Mouse (Mus musculus): ENCODE data around the gene Cdh23. TPM values are rescaled to one million over a fixed set of nuclear protein-coding genes. Genes with fewer than 3 reads are reported as not detected.

Cdh23 gene
- total and polyA plus RNA-seq, 2 experiments from 2014 or later: 0.23 TPM

GRCm38 (mm10) chr10:60653675-60654074 is 42.6 kb downstream of the Cdh23 start:
- Histone ChIP-seq H3K27ac (ENCODE audit: low read depth) (no peak overlapping the region), H3K9me3 (replicated peaks; ENCODE audit: control insufficient read depth, low read length) (no peaks in the 10 kb centered on the region), H3K4me3 (ENCODE audit: low read depth, low read length) (no peak overlapping the region), H3K36me3 (replicated peaks; ENCODE audit: control insufficient read depth, insufficient read depth, low read length) (no peaks in the 10 kb centered on the region), H3K4me2 (ENCODE audit: low read depth, low read length) (no peak overlapping the region), H3K9ac (replicated peaks; ENCODE audit: low read depth, low read length) (no peak overlapping the region), H3K4me1 (ENCODE audit: control insufficient read depth, insufficient read depth) (no peaks in the 10 kb centered on the region), H3K27me3 (ENCODE audit: control insufficient read depth, insufficient read depth, low read length) (no peaks in the 10 kb centered on the region)
- ATAC-seq (ENCODE audit: insufficient read depth, low read depth): no peak
- TF ChIP-seq CTCF (IDR thresholded peaks at IDR 0.05; ENCODE audit: low read depth) (no peak), EP300 (IDR thresholded peaks at IDR 0.05; ENCODE audit: low read depth) (no peak)
- 81% methylated on average over 4 of the region's 4 CpGs for WGBS
- no peak for DNase-seq (ENCODE audit: low spot score)

- Histone ChIP-seq H3K36me3 (replicated peaks; ENCODE audit: control insufficient read depth, insufficient read depth, low read length) (no peaks in the 10 kb centered on the region), H3K27ac (ENCODE audit: low read depth) (no peak overlapping the region), H3K9ac (replicated peaks; ENCODE audit: low read depth, low read length) (no peak overlapping the region), H3K4me2 (ENCODE audit: low read depth, low read length) (no peak overlapping the region), H3K9me3 (replicated peaks; ENCODE audit: control insufficient read depth, low read length) (no peaks in the 10 kb centered on the region), H3K4me3 (ENCODE audit: low read depth, low read length) (no peak overlapping the region), H3K4me1 (ENCODE audit: control insufficient read depth, insufficient read depth) (no peaks in the 10 kb centered on the region), H3K27me3 (ENCODE audit: control insufficient read depth, insufficient read depth, low read length) (no peaks in the 10 kb centered on the region)
- ATAC-seq (ENCODE audit: insufficient read depth, low read depth) (no peak), DNase-seq (ENCODE audit: low spot score) (no peak)
- 88% methylated on average over 10 of the region's 10 CpGs for WGBS
- TF ChIP-seq CTCF (IDR thresholded peaks at IDR 0.05; ENCODE audit: low read depth): no peak
These were observed 43.2 kb downstream of the Cdh23 start for GRCm38 (mm10) chr10:60653106-60653505.

- Histone ChIP-seq H3K27ac (ENCODE audit: low read depth) (no peak overlapping the region), H3K9me3 (replicated peaks; ENCODE audit: control insufficient read depth, low read length) (no peaks in the 10 kb centered on the region), H3K4me3 (ENCODE audit: low read depth, low read length) (no peak overlapping the region), H3K36me3 (replicated peaks; ENCODE audit: control insufficient read depth, insufficient read depth, low read length) (no peaks in the 10 kb centered on the region), H3K9ac (replicated peaks; ENCODE audit: low read depth, low read length) (no peak overlapping the region), H3K27me3 (ENCODE audit: control insufficient read depth, insufficient read depth, low read length) (no peaks in the 10 kb centered on the region), H3K4me2 (ENCODE audit: low read depth, low read length) (no peak overlapping the region), H3K4me1 (ENCODE audit: control insufficient read depth, insufficient read depth) (no peaks in the 10 kb centered on the region)
- ATAC-seq (ENCODE audit: insufficient read depth, low read depth) (no peak), DNase-seq (ENCODE audit: low spot score) (no peak)
- WGBS: 62% methylated on average over 14 of the region's 14 CpGs
- TF ChIP-seq CTCF (IDR thresholded peaks at IDR 0.05; ENCODE audit: low read depth) (no peak), EP300 (IDR thresholded peaks at IDR 0.05; ENCODE audit: low read depth) (no peak)
These were observed 52.1 kb downstream of the Cdh23 start for GRCm38 (mm10) chr10:60644079-60644641.

GRCm38 (mm10) chr10:60639291-60639690 is 57.0 kb downstream of the Cdh23 start:
- TF ChIP-seq CTCF (IDR thresholded peaks at IDR 0.05; ENCODE audit: low read depth): no peak
- no peak for TF ChIP-seq EP300 (IDR thresholded peaks at IDR 0.05; ENCODE audit: low read depth)
- Histone ChIP-seq H3K4me3 (ENCODE audit: low read depth, low read length) (no peak overlapping the region), H3K27me3 (ENCODE audit: control insufficient read depth, insufficient read depth, low read length) (no peaks in the 10 kb centered on the region), H3K27ac (ENCODE audit: low read depth) (no peak overlapping the region), H3K9me3 (replicated peaks; ENCODE audit: control insufficient read depth, low read length) (no peaks in the 10 kb centered on the region), H3K9ac (replicated peaks; ENCODE audit: low read depth, low read length) (no peak overlapping the region), H3K36me3 (replicated peaks; ENCODE audit: control insufficient read depth, insufficient read depth, low read length) (no peaks in the 10 kb centered on the region), H3K4me2 (ENCODE audit: low read depth, low read length) (no peak overlapping the region), H3K4me1 (ENCODE audit: control insufficient read depth, insufficient read depth) (no peaks in the 10 kb centered on the region)
- no peak for DNase-seq (ENCODE audit: low spot score)
- WGBS: 51% methylated on average over 9 of the region's 9 CpGs
- no peak for ATAC-seq (ENCODE audit: insufficient read depth, low read depth)

- WGBS: 25% methylated on average over 13 of the region's 13 CpGs
- no peak for TF ChIP-seq EP300 (IDR thresholded peaks at IDR 0.05; ENCODE audit: low read depth)
- no peak for TF ChIP-seq CTCF (IDR thresholded peaks at IDR 0.05; ENCODE audit: low read depth)
- ATAC-seq (ENCODE audit: insufficient read depth, low read depth): no peak
- Histone ChIP-seq H3K36me3 (replicated peaks; ENCODE audit: control insufficient read depth, insufficient read depth, low read length) (no peaks in the 10 kb centered on the region), H3K9me3 (replicated peaks; ENCODE audit: control insufficient read depth, low read length) (no peaks in the 10 kb centered on the region), H3K27me3 (ENCODE audit: control insufficient read depth, insufficient read depth, low read length) (no peaks in the 10 kb centered on the region), H3K4me1 (ENCODE audit: control insufficient read depth, insufficient read depth) (no peaks in the 10 kb centered on the region), H3K27ac (ENCODE audit: low read depth) (no peak overlapping the region), H3K4me3 (ENCODE audit: low read depth, low read length) (no peak overlapping the region), H3K4me2 (ENCODE audit: low read depth, low read length) (no peak overlapping the region), H3K9ac (replicated peaks; ENCODE audit: low read depth, low read length) (no peak overlapping the region)
- no peak for DNase-seq (ENCODE audit: low spot score)
These were observed 60.6 kb downstream of the Cdh23 start for GRCm38 (mm10) chr10:60635568-60636295.

- no peak overlapping the region for H3K4me3 ChIP-seq (ENCODE audit: low read depth, low read length)
- no peaks in the 10 kb centered on the region for H3K27me3 ChIP-seq (ENCODE audit: control insufficient read depth, insufficient read depth, low read length)
- DNase-seq (ENCODE audit: low spot score) (no peak), ATAC-seq (ENCODE audit: insufficient read depth, low read depth) (no peak)
- no peak overlapping the region for H3K9ac ChIP-seq (replicated peaks; ENCODE audit: low read depth, low read length)
- TF ChIP-seq CTCF (IDR thresholded peaks at IDR 0.05; ENCODE audit: low read depth) (no peak), EP300 (IDR thresholded peaks at IDR 0.05; ENCODE audit: low read depth) (no peak)
- no peaks in the 10 kb centered on the region for H3K4me1 ChIP-seq (ENCODE audit: control insufficient read depth, insufficient read depth)
- no peak overlapping the region for H3K4me2 ChIP-seq (ENCODE audit: low read depth, low read length)
- no peak overlapping the region for H3K27ac ChIP-seq (ENCODE audit: low read depth)
- peaks cover 7% of the 10 kb centered on the region for H3K9me3 ChIP-seq (replicated peaks; ENCODE audit: control insufficient read depth, low read length)
- H3K36me3 ChIP-seq (replicated peaks; ENCODE audit: control insufficient read depth, insufficient read depth, low read length): no peaks in the 10 kb centered on the region
- 32% methylated on average over 9 of the region's 9 CpGs for WGBS
These were observed 61.9 kb downstream of the Cdh23 start for GRCm38 (mm10) chr10:60634391-60634790.

Data from heart, postnatal 0 days (tissue).